Mouse (Mus musculus) liver, adult 2 months (tissue): ENCODE measurements around the gene Nfix. TPM values are rescaled to one million over a fixed set of nuclear protein-coding genes. Genes with fewer than 3 reads are reported as not detected.

ENCODE experiments used
- DNase-seq: peaks from one replicate; pipeline ENCODE4 v3.0.0-alpha.2; 2011; ENCODE audit warnings: low read depth, low spot score; ENCODE audit errors: extremely low read depth
- H3K27ac ChIP-seq: fragments of 200-500 bp; replicated peaks from 2 replicates; pipeline ENCODE4 v1.5.1; 2012; ENCODE audit warnings: low read depth, mild to moderate bottlenecking, control low read depth, inconsistent platforms, low read length; ENCODE audit not compliant: insufficient read depth
- H3K27me3 ChIP-seq: fragments of 200-500 bp; 2 replicates; pipeline ENCODE4 v1.6.1; 2012; ENCODE audit warnings: mild to moderate bottlenecking, moderate library complexity, low read length, inconsistent platforms; ENCODE audit not compliant: control insufficient read depth, insufficient read depth
- H3K36me3 ChIP-seq: fragments of 200-500 bp; 2 replicates; pipeline ENCODE4 v1.6.1; 2012; ENCODE audit warnings: low read length, inconsistent platforms; ENCODE audit not compliant: control insufficient read depth, insufficient read depth
- H3K4me1 ChIP-seq: fragments of 200-500 bp; 2 replicates; pipeline ENCODE4 v1.6.1; 2011; ENCODE audit warnings: low read length; ENCODE audit not compliant: control insufficient read depth, insufficient read depth
- H3K4me3 ChIP-seq: fragments of 200-500 bp; 2 replicates; pipeline ENCODE4 v1.5.1; 2011; ENCODE audit warnings: low read depth, mild to moderate bottlenecking, control low read depth, low read length, moderate library complexity; ENCODE audit not compliant: insufficient read depth
- H3K79me2 ChIP-seq: fragments of 200-500 bp; 2 replicates; pipeline ENCODE4 v1.6.1; 2012; ENCODE audit warnings: inconsistent platforms, mild to moderate bottlenecking, low read length, moderate library complexity; ENCODE audit not compliant: control insufficient read depth, insufficient read depth
- H3K9ac ChIP-seq: fragments of 200-500 bp; 2 replicates; pipeline ENCODE4 v1.6.1; 2012; ENCODE audit warnings: low read depth, mild to moderate bottlenecking, control low read depth, inconsistent platforms, low read length
- CTCF ChIP-seq: fragments of 200-500 bp; IDR thresholded peaks from 2 replicates; pipeline ENCODE4 v1.5.1; 2011; ENCODE audit warnings: low read depth, low read length, control low read depth
- POLR2A ChIP-seq: fragments of 200-500 bp; IDR thresholded peaks from 2 replicates; pipeline ENCODE4 v1.6.1; 2011; ENCODE audit warnings: low read length, control low read depth; ENCODE audit not compliant: insufficient read depth; ENCODE audit errors: extremely low read depth
- WGBS: fragments of 180-500 bp; shearing (Covaris S2); methylation state at CpG from one replicate; pipeline ENCODE4 v1.1.7; 2018; 5-methylcytosine and 5-hydroxymethylcytosine counted together
- polyA plus RNA-seq: library from polyadenylated mRNA; depleted of rRNA; stranded (reverse); fragments of >200 nt; gene quantifications from 2 replicates; pipeline ENCODE4 v1.2.3, GENCODE M21; 2012
- total RNA-seq: library from RNA; depleted of rRNA; stranded (reverse); fragments of >200 nt; gene quantifications from 2 replicates; pipeline ENCODE4 v1.2.3, GENCODE M21; 2014

Gene Nfix
- total and polyA plus RNA-seq, 2 experiments: 20.7 to 32.9 TPM

DNA sequence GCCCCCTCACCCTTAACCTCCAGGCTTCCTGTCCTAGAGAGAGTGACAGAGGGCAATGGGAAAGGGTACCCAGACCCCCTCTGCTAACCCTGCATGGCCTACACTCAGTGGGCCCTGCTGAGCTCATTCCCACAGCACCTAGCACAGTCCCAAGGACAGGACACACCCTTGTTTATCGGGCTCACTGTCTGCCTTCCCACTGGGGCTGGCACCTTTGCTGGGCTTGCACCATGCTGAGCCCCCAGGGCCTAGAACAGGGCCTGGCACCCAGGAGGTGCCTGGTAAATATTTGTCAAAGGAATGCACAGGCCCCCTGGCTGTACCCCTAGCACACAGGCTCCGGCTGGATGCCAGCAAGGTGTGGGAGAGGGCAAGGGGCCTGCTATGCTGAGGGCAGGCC lies 9.6 kb downstream of the Nfix start:
- DNase-seq: peak; percentile 64
- no peaks in the 10 kb centered on the region for H3K36me3 ChIP-seq
- peaks cover 69% of the 10 kb centered on the region for H3K79me2 ChIP-seq
- peak overlapping the region; percentile 94 for H3K27ac ChIP-seq
- H3K4me1 ChIP-seq: peaks cover 84% of the 10 kb centered on the region
- 20% methylated on average over 2 of the region's 2 CpGs for WGBS
- no peak overlapping the region for H3K4me3 ChIP-seq
- H3K9ac ChIP-seq: peak overlapping the region; percentile 39
- H3K27me3 ChIP-seq: no peaks in the 10 kb centered on the region
- TF ChIP-seq CTCF: no peak
- TF ChIP-seq POLR2A: no peak

DNA sequence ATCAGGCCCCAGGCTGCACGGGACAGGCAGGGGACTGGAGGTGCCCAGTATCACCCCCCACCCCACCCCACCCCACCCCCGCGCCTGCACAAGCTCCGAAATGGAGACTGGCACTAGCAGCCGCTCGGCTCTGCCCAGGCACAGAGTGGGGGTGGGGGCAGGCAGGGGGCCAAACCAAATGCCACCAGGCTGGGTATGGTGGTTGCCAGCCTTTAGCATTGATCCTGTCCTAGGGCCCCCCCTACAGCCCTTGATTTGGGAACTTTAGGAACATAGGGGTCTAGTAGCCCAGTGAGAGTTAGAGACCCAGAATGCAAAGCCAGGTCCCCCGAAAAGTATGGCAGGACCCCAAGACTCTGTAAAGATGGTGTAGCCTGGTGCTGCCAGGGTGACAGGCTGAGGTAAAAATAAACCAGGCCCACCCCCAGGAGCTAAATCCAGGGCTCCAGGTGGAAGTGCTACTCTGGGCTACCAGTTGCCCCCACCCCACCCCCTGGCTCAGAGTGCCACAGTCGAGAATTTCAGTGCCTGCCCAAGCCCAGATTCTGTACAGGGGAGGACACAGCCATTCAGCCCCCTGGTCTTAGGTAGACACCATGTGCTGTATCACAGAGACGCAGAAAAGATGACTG lies 10.2 kb downstream of the Nfix start:
- Histone ChIP-seq H3K27ac (peak overlapping the region; percentile 94), H3K9ac (peak overlapping the region; percentile 39), H3K27me3 (no peaks in the 10 kb centered on the region), H3K4me1 (peaks cover 79% of the 10 kb centered on the region), H3K79me2 (peaks cover 69% of the 10 kb centered on the region), H3K36me3 (no peaks in the 10 kb centered on the region), H3K4me3 (no peak overlapping the region)
- 24% methylated on average over 9 of the region's 9 CpGs for WGBS
- DNase-seq: no peak
- no peak for TF ChIP-seq CTCF
- TF ChIP-seq POLR2A: no peak

DNA sequence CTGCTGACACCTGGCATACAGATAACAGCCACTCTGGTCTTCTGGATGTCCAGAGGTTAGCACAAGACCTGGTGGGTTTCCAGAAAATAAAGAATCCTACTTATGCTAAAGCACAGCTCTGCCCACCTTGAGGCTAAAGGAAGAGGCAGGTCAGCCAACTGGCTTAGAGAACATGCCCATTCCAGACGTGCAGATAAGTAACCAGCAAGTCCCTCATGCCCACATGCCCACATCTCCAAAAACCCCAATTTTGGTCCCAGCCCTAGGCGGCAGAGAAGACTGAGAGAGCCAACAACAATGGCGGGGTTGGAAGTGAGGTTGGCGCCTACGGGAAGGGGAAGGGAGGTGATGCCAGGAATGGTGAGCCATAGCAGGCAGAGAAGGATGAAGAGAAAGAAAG lies 10.8 kb downstream of the Nfix start:
- Histone ChIP-seq H3K27me3 (no peaks in the 10 kb centered on the region), H3K36me3 (no peaks in the 10 kb centered on the region), H3K9ac (peak overlapping the region; percentile 24), H3K79me2 (peaks cover 75% of the 10 kb centered on the region), H3K4me1 (peaks cover 79% of the 10 kb centered on the region), H3K27ac (peak overlapping the region; percentile 80), H3K4me3 (no peak overlapping the region)
- no peak for DNase-seq
- TF ChIP-seq CTCF (no peak), POLR2A (no peak)
- WGBS: 31% methylated on average over 5 of the region's 5 CpGs

DNA sequence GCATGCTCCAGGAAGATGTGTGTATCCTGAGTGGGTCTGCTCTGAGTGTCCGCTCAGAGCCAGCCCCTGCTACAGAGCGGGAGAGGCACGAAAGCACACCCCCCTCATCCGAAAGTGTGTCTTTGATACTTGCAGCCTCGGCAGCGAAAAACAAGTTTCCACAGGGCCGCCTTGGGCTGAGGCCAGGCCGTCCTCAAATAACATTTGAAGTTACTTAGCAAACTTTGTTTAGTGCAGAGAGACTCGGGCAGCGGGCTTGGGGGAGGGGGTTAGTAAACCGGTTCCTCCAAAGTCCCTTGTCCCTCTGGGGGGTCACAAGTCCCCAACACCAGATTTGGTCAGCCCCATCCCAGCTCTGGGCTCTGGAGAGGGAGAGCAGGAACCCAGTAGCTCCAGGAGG lies 11.2 kb downstream of the Nfix start:
- peak overlapping the region; percentile 6; the same call in 1 of the 2 replicates for H3K4me3 ChIP-seq
- H3K4me1 ChIP-seq: peaks cover 78% of the 10 kb centered on the region
- 10% methylated on average over 11 of the region's 11 CpGs for WGBS
- no peak for TF ChIP-seq CTCF
- no peak for TF ChIP-seq POLR2A
- peak; percentile 79 for DNase-seq
- H3K27me3 ChIP-seq: no peaks in the 10 kb centered on the region
- H3K9ac ChIP-seq: peak overlapping the region; percentile 64
- peaks cover 77% of the 10 kb centered on the region for H3K79me2 ChIP-seq
- H3K27ac ChIP-seq: peak overlapping the region; percentile 93
- H3K36me3 ChIP-seq: no peaks in the 10 kb centered on the region

DNA sequence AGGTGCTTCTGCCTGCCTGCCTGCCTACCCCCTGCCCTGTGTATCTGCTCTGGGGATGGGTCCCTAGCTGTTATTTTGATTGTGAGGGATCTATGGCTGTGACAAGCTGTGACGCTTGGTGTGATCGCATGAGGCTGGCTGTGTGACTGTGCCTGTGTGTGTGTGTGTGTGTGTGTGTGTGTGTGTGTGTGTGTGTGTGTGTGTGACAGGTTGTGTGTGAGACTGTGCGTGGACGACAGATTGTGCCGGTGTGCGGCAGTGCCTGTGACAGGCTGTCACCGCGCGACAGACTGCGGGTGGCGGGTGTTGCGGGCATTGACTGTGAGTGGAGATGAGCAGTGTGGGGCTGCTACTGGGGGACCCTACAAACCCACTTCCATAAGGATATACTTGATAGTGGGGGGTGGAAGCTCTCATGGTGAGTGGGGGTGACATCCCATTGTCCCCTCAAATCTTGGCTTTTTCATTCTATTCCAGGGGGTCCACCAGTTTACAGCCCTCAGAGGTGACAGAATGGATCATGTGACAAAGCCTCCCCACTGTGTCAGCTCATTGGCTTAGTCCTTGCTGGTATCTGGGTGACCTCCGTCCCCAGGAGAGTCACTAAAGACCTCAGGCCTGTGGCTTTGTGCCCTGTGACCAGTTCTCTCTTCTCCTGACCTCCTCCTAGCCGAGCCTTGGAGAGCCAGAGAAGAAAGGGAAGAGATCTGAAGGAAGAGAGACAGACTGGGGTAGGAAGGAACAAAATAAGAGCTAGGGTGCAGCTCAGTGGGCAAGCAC lies 12.4 kb downstream of the Nfix start:
- DNase-seq: peak; percentile 75
- H3K4me3 ChIP-seq: no peak overlapping the region
- WGBS: 71% methylated on average over 14 of the region's 14 CpGs
- peak overlapping the region; percentile 93 for H3K27ac ChIP-seq
- H3K27me3 ChIP-seq: no peaks in the 10 kb centered on the region
- H3K36me3 ChIP-seq: no peaks in the 10 kb centered on the region
- peaks cover 71% of the 10 kb centered on the region for H3K79me2 ChIP-seq
- peak overlapping the region; percentile 64 for H3K9ac ChIP-seq
- peaks cover 67% of the 10 kb centered on the region for H3K4me1 ChIP-seq
- TF ChIP-seq POLR2A (no peak), CTCF (no peak)

DNA sequence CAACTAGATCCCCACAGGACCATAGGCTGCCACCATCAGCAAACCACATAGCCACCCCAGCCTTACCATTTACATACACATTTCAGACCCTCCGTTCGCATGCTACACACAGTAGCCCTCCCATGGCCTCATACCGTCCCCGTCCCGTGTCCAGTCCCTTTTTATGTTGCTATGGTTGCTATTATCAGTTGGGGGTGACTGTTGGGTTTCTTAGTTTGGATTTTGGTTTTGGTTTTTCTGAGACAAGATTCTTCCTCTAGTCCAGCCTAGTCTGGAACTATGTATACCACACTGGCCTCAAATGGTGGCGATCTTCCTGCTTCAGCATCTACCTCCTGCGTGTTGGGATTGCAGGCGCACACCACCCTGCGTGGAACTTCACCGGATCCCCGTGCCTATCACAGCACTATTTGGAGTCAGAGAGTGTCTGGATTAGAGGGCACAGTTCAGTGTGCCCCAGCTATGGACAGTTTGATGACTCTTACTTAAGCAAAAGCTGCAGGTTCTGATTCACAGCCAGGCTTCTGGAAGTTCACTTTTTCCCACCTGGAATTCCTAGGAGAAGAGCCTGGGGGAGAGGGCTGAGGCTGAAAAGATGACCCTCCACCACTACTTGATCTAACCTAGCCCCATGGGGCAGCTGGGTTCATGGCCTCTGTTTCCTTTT lies 13.2 kb downstream of the Nfix start:
- WGBS: 42% methylated on average over 11 of the region's 11 CpGs
- Histone ChIP-seq H3K4me1 (peaks cover 59% of the 10 kb centered on the region), H3K27ac (peak overlapping the region; percentile 93), H3K27me3 (no peaks in the 10 kb centered on the region), H3K36me3 (no peaks in the 10 kb centered on the region), H3K9ac (peak overlapping the region; percentile 32; the same call in 1 of the 2 replicates), H3K4me3 (no peak overlapping the region), H3K79me2 (peaks cover 71% of the 10 kb centered on the region)
- TF ChIP-seq CTCF (no peak), POLR2A (no peak)
- peak; percentile 66 for DNase-seq
